ENCODE assay signal across 28 mouse cellular contexts in the genomic region with DNA sequence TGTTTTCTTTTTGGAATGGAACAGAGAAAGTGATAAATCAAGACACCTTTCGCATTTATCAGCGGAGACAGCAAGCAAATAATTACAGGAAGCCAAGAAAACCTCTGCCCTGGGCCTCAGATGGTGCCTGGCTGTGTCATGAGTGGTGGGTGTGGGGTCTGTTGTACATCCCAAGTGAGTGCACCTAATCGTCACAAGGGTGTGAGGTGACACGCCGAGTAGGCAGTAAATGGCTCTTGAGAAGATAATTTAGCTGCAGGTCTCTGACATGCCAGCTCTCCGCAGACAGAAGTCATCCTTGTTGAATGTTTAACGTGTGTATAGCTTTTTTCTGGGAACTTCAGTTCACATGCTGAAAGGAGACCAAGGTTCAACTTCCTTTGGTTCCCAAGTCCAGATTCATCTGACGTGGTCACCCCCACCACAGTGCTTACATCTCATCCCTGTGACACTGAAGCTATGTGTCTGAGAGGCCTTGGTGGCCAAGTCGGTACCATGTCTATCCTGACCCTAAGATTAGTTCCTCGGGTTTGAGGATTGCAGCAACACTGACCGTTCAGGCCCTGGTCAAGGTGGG. TPM values are rescaled to one million over a fixed set of nuclear protein-coding genes. Genes with fewer than 3 reads are reported as not detected.
A peak's percentile ranks its signal among the peaks of the same experiment; 100 is the strongest.
DNase-seq lines count a peak whose midpoint lies in the region; ATAC-seq lines count a peak whose summit lies in the region.
"Had no signal": no experiment of that assay in that cellular context is flagged by ENCODE, and none has a peak within 500 bp of the region (broad histone marks: within the 10 kb centered on the region; RNA-seq: fewer than 3 reads in every experiment).

No protein-coding gene starts in this region.

- H3K4me3 ChIP-seq in intestine, embryonic 15.5 days (replicated peaks) = no peak overlapping the region
- H3K4me3 ChIP-seq in intestine, embryonic 16.5 days (ENCODE audit: low read length) = no peak overlapping the region
- no peak overlapping the region for H3K4me3 ChIP-seq in kidney, embryonic 15.5 days (replicated peaks)
- no peak overlapping the region for H3K4me3 ChIP-seq in hindbrain, embryonic 16.5 days (ENCODE audit: low read length)
- no peak overlapping the region for H3K4me3 ChIP-seq in hindbrain, embryonic 11.5 days (ENCODE audit: low read depth, low read length)
- H3K4me3 ChIP-seq: forebrain, embryonic 10.5 days; heart, embryonic 12.5 days; hindbrain, embryonic 10.5 days; megakaryocyte, embryonic 14.5 days; neural tube, embryonic 12.5 days had no signal

- no peak overlapping the region for H3K9ac ChIP-seq in intestine, embryonic 15.5 days
- no peak overlapping the region for H3K9ac ChIP-seq in intestine, embryonic 16.5 days (ENCODE audit: low read depth, low read length)
- no peak overlapping the region for H3K9ac ChIP-seq in kidney, embryonic 15.5 days
- H3K9ac ChIP-seq in hindbrain, embryonic 16.5 days (ENCODE audit: low read depth, low read length) = no peak overlapping the region
- no peak overlapping the region for H3K9ac ChIP-seq in hindbrain, embryonic 11.5 days (ENCODE audit: low read depth, low read length)
- H3K9ac ChIP-seq: heart, embryonic 12.5 days; neural tube, embryonic 12.5 days had no signal

- no peak overlapping the region for H3K27ac ChIP-seq in intestine, embryonic 15.5 days
- H3K27ac ChIP-seq in intestine, embryonic 16.5 days (ENCODE audit: low read length) = 0 out of 2 replicates have a peak overlapping the region, but pooled peaks have one; percentile 15
- peak overlapping the region; percentile 33; the same call in 1 of the 2 replicates for H3K27ac ChIP-seq in kidney, embryonic 15.5 days
- no peak overlapping the region for H3K27ac ChIP-seq in hindbrain, embryonic 16.5 days (ENCODE audit: low read depth, low read length)
- H3K27ac ChIP-seq in hindbrain, embryonic 11.5 days (ENCODE audit: low read depth, low read length) = no peak overlapping the region
- H3K27ac ChIP-seq: forebrain, embryonic 10.5 days; hindbrain, embryonic 10.5 days; neural tube, embryonic 12.5 days had no signal

- H3K4me1 ChIP-seq in intestine, embryonic 15.5 days (replicated peaks) = no peaks in the 10 kb centered on the region
- H3K4me1 ChIP-seq in intestine, embryonic 16.5 days (ENCODE audit: control insufficient read depth, insufficient read depth, low read length) = peaks cover 6% of the 10 kb centered on the region
- peaks cover 8% of the 10 kb centered on the region for H3K4me1 ChIP-seq in kidney, embryonic 15.5 days
- H3K4me1 ChIP-seq in hindbrain, embryonic 16.5 days (ENCODE audit: control insufficient read depth, insufficient read depth, low read depth, low read length) = no peaks in the 10 kb centered on the region
- H3K4me1 ChIP-seq in hindbrain, embryonic 11.5 days (replicated peaks; ENCODE audit: control insufficient read depth, insufficient read depth, low read length) = no peaks in the 10 kb centered on the region
- H3K4me1 ChIP-seq: neural tube, embryonic 12.5 days had no signal

- peak; percentile 61 to 80 for DNase-seq in kidney, postnatal 36 days
- DNase-seq in adrenal gland, adult 8-10 months = no peak
- DNase-seq in hindbrain, embryonic 11.5 days (ENCODE audit: low spot score) = no peak
- DNase-seq: adrenal gland, adult 2 months; cerebellum, adult 11-12 months; cerebellum, postnatal 14 days; gastrocnemius, postnatal 25 days; heart, adult 18-20 months; heart, postnatal 10 days; lung, adult 18-20 months; midbrain, embryonic 14.5 days; right cerebral cortex, postnatal 14 days; thymus, postnatal 14 days had no signal

- H3K4me2 ChIP-seq in intestine, embryonic 15.5 days (replicated peaks) = no peak overlapping the region
- no peak overlapping the region for H3K4me2 ChIP-seq in intestine, embryonic 16.5 days (ENCODE audit: low read depth, low read length)
- no peak overlapping the region for H3K4me2 ChIP-seq in kidney, embryonic 15.5 days
- H3K4me2 ChIP-seq in hindbrain, embryonic 16.5 days (ENCODE audit: low read length) = no peak overlapping the region
- H3K4me2 ChIP-seq in hindbrain, embryonic 11.5 days (replicated peaks; ENCODE audit: low read depth, low read length) = no peak overlapping the region
- H3K4me2 ChIP-seq: heart, embryonic 12.5 days; neural tube, embryonic 12.5 days had no signal

- H3K27me3 ChIP-seq in intestine, embryonic 15.5 days (replicated peaks) = no peaks in the 10 kb centered on the region
- no peaks in the 10 kb centered on the region for H3K27me3 ChIP-seq in intestine, embryonic 16.5 days (replicated peaks; ENCODE audit: control insufficient read depth, insufficient read depth, low read length)
- no peaks in the 10 kb centered on the region for H3K27me3 ChIP-seq in kidney, embryonic 15.5 days
- no peaks in the 10 kb centered on the region for H3K27me3 ChIP-seq in hindbrain, embryonic 16.5 days (replicated peaks; ENCODE audit: control insufficient read depth, insufficient read depth, low read length)
- no peaks in the 10 kb centered on the region for H3K27me3 ChIP-seq in hindbrain, embryonic 11.5 days (ENCODE audit: control insufficient read depth, insufficient read depth, low read length)
- H3K27me3 ChIP-seq: heart, embryonic 12.5 days; megakaryocyte, embryonic 14.5 days; neural tube, embryonic 12.5 days had no signal

- ATAC-seq in intestine, embryonic 15.5 days = peak; percentile 75
- peak; percentile 69 for ATAC-seq in intestine, embryonic 16.5 days
- ATAC-seq in kidney, embryonic 15.5 days (replicated peaks; ENCODE audit: low FRiP score) = peak; percentile 52
- no peak for ATAC-seq in hindbrain, embryonic 16.5 days
- ATAC-seq in hindbrain, embryonic 11.5 days (ENCODE audit: low FRiP score) = no peak
- ATAC-seq: forebrain, embryonic 16.5 days had no signal

- no peaks in the 10 kb centered on the region for H3K36me3 ChIP-seq in intestine, embryonic 15.5 days
- H3K36me3 ChIP-seq in intestine, embryonic 16.5 days (ENCODE audit: control insufficient read depth, insufficient read depth, low read length) = no peaks in the 10 kb centered on the region
- H3K36me3 ChIP-seq in kidney, embryonic 15.5 days = no peaks in the 10 kb centered on the region
- no peaks in the 10 kb centered on the region for H3K36me3 ChIP-seq in hindbrain, embryonic 16.5 days (ENCODE audit: control insufficient read depth, insufficient read depth, low read length)
- H3K36me3 ChIP-seq in hindbrain, embryonic 11.5 days (ENCODE audit: control insufficient read depth, insufficient read depth, low read length) = no peaks in the 10 kb centered on the region
- H3K36me3 ChIP-seq: forebrain, embryonic 10.5 days; heart, embryonic 12.5 days; hindbrain, embryonic 10.5 days; neural tube, embryonic 12.5 days had no signal

- H3K9me3 ChIP-seq in intestine, embryonic 15.5 days = no peaks in the 10 kb centered on the region
- no peaks in the 10 kb centered on the region for H3K9me3 ChIP-seq in intestine, embryonic 16.5 days (ENCODE audit: control insufficient read depth, low read length)
- H3K9me3 ChIP-seq in kidney, embryonic 15.5 days (replicated peaks) = no peaks in the 10 kb centered on the region
- no peaks in the 10 kb centered on the region for H3K9me3 ChIP-seq in hindbrain, embryonic 16.5 days (ENCODE audit: control insufficient read depth, low read length)
- H3K9me3 ChIP-seq in hindbrain, embryonic 11.5 days (ENCODE audit: control insufficient read depth, low read length) = no peaks in the 10 kb centered on the region
- H3K9me3 ChIP-seq: forebrain, embryonic 10.5 days; heart, embryonic 12.5 days; hindbrain, embryonic 10.5 days; megakaryocyte, embryonic 14.5 days; neural tube, embryonic 12.5 days had no signal

- WGBS in intestine, embryonic 15.5 days = 73% methylated on average over 11 of the region's 11 CpGs
- 73% methylated on average over 11 of the region's 11 CpGs for WGBS in intestine, embryonic 16.5 days
- 58% methylated on average over 11 of the region's 11 CpGs for WGBS in kidney, embryonic 15.5 days
- WGBS in hindbrain, embryonic 16.5 days = 89% methylated on average over 11 of the region's 11 CpGs
- 90% methylated on average over 11 of the region's 11 CpGs for WGBS in hindbrain, embryonic 11.5 days

RNA-seq across cellular contexts. Expression of a gene that starts 2.0 kb away (rescaled TPM):
- polyA plus RNA-seq in intestine, embryonic 15.5 days (2015; fragmentation: Nextera tagmentation; extraction: Ambion mirVana) = not detected in 2 replicates
- 0.11 and 0.18 TPM in 2 replicates for polyA plus RNA-seq in intestine, embryonic 16.5 days (2015; fragmentation: Nextera tagmentation; extraction: Ambion mirVana)
- polyA plus RNA-seq in kidney, embryonic 15.5 days (2015; fragmentation: Nextera tagmentation; extraction: Ambion mirVana) = not detected in 2 replicates
- polyA plus RNA-seq in hindbrain, embryonic 16.5 days (2015; fragmentation: Nextera tagmentation; extraction: Ambion mirVana) = 0.61 and 0.70 TPM in 2 replicates
- total RNA-seq in adrenal gland, adult 8-10 months (2022) = not detected
- not detected in 2 replicates for polyA plus RNA-seq in hindbrain, embryonic 11.5 days (2014; fragmentation: Nextera tagmentation; extraction: Ambion mirVana)
- total RNA-seq: adrenal gland, adult 2 months; gastrocnemius, postnatal 25 days; heart, adult 18-20 months; heart, postnatal 10 days; layer of hippocampus, postnatal 25 days; MEL had no signal
- polyA plus RNA-seq: C2C12; embryonic facial prominence, embryonic 11.5 days; forebrain, embryonic 10.5 days; heart, embryonic 12.5 days; hindbrain, embryonic 10.5 days; limb, embryonic 11.5 days; midbrain, embryonic 14.5 days; neural tube, embryonic 12.5 days had no signal

RNA-seq across cellular contexts. Expression of a gene that starts 42.5 kb away (rescaled TPM):
- polyA plus RNA-seq in intestine, embryonic 15.5 days (2015; fragmentation: Nextera tagmentation; extraction: Ambion mirVana) = 38.2 and 42.6 TPM in 2 replicates
- polyA plus RNA-seq in intestine, embryonic 16.5 days (2015; fragmentation: Nextera tagmentation; extraction: Ambion mirVana) = 30.0 and 33.0 TPM in 2 replicates
- 46.3 and 50.3 TPM in 2 replicates for polyA plus RNA-seq in kidney, embryonic 15.5 days (2015; fragmentation: Nextera tagmentation; extraction: Ambion mirVana)
- polyA plus RNA-seq in hindbrain, embryonic 16.5 days (2015; fragmentation: Nextera tagmentation; extraction: Ambion mirVana) = 34.2 and 40.3 TPM in 2 replicates
- total RNA-seq in adrenal gland, adult 8-10 months (2022) = 10 to 100 TPM; 31.1 to 39.0 (median 34.4) TPM
- 102 and 113 TPM in 2 replicates for polyA plus RNA-seq in hindbrain, embryonic 11.5 days (2014; fragmentation: Nextera tagmentation; extraction: Ambion mirVana)

RNA-seq across cellular contexts. Expression of a gene that starts 44.7 kb away (rescaled TPM):
- 25.9 and 26.1 TPM in 2 replicates for polyA plus RNA-seq in intestine, embryonic 15.5 days (2015; fragmentation: Nextera tagmentation; extraction: Ambion mirVana)
- polyA plus RNA-seq in intestine, embryonic 16.5 days (2015; fragmentation: Nextera tagmentation; extraction: Ambion mirVana) = 27.6 and 27.7 TPM in 2 replicates
- 27.6 and 29.8 TPM in 2 replicates for polyA plus RNA-seq in kidney, embryonic 15.5 days (2015; fragmentation: Nextera tagmentation; extraction: Ambion mirVana)
- 16.9 and 17.3 TPM in 2 replicates for polyA plus RNA-seq in hindbrain, embryonic 16.5 days (2015; fragmentation: Nextera tagmentation; extraction: Ambion mirVana)
- total RNA-seq in adrenal gland, adult 8-10 months (2022) = 10 to 100 TPM; 23.9 to 36.8 (median 29.1) TPM
- polyA plus RNA-seq in hindbrain, embryonic 11.5 days (2014; fragmentation: Nextera tagmentation; extraction: Ambion mirVana) = 17.6 and 28.4 TPM in 2 replicates

RNA-seq across cellular contexts. Expression of a gene that starts 52.8 kb away (rescaled TPM):
- 11.3 and 14.4 TPM in 2 replicates for polyA plus RNA-seq in intestine, embryonic 15.5 days (2015; fragmentation: Nextera tagmentation; extraction: Ambion mirVana)
- 16.4 and 18.0 TPM in 2 replicates for polyA plus RNA-seq in intestine, embryonic 16.5 days (2015; fragmentation: Nextera tagmentation; extraction: Ambion mirVana)
- polyA plus RNA-seq in kidney, embryonic 15.5 days (2015; fragmentation: Nextera tagmentation; extraction: Ambion mirVana) = 24.0 and 26.7 TPM in 2 replicates
- 22.1 and 22.9 TPM in 2 replicates for polyA plus RNA-seq in hindbrain, embryonic 16.5 days (2015; fragmentation: Nextera tagmentation; extraction: Ambion mirVana)
- 10 to 100 TPM; 20.0 to 37.7 (median 28.2) TPM for total RNA-seq in adrenal gland, adult 8-10 months (2022)
- 7.0 and 9.2 TPM in 2 replicates for polyA plus RNA-seq in hindbrain, embryonic 11.5 days (2014; fragmentation: Nextera tagmentation; extraction: Ambion mirVana)

Comparison
In these comparisons a context has a peak if more than half of its experiments do, and no peak if none do; other contexts are left out.
1. H3K27ac ChIP-seq: peak in intestine, embryonic 16.5 days (single experiment) and kidney, embryonic 15.5 days (single experiment); none in intestine, embryonic 15.5 days (single experiment), hindbrain, embryonic 16.5 days (single experiment) and hindbrain, embryonic 11.5 days (single experiment).
2. ATAC-seq: peak in intestine, embryonic 15.5 days (single experiment), intestine, embryonic 16.5 days (single experiment) and kidney, embryonic 15.5 days (single experiment); none in hindbrain, embryonic 16.5 days (single experiment) and hindbrain, embryonic 11.5 days (single experiment).
3. DNase-seq: peak in kidney, postnatal 36 days (2 of 2); none in adrenal gland, adult 8-10 months (single experiment) and hindbrain, embryonic 11.5 days (single experiment).